Mouse (Mus musculus): Measurements from ENCODE around the gene Cd27.
"Not testable (repeated sequence)": the region's sequence is repeated elsewhere in the genome, so short reads cannot be mapped to it uniquely, and the experiment has no call there.

Cd27 gene

GRCm38 (mm10) chr6:125236782-125237181 lies at the start of gene Cd27:
Cd27 (minus strand) TSS chr6:125237010.
- DNase-seq (ENCODE audit: low spot score) = no peak

DNA sequence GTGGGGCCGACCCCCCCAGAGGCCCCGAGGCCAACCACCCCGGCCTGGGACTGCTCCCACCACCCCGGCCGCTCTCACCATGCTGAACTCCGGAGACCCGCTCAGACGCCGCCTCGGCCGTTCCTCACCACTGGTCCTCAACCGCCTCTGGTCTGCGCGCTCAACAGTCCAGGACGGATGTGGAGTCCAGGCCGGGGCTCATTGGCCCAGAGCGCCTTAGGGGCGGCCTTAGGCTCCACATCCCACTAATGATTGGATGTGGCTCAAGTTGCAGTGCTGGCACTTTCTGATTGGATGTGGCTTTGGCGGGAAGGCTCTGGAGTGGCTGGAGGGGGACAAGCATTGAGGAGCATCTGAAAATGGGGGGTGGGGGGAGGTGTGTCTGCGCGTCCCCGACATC lies 49.1 kb upstream of the Cd27 start, which contains the start of gene Tuba3a:
TSS of gene Tuba3a (minus strand) at position 153 of the 400 bp plus-strand sequence.
- no peak for DNase-seq (ENCODE audit: low spot score)

- no peak for DNase-seq (ENCODE audit: low spot score)
These were observed 47.9 kb upstream of the Cd27 start for GRCm38 (mm10) chr6:125284751-125285150.

DNA sequence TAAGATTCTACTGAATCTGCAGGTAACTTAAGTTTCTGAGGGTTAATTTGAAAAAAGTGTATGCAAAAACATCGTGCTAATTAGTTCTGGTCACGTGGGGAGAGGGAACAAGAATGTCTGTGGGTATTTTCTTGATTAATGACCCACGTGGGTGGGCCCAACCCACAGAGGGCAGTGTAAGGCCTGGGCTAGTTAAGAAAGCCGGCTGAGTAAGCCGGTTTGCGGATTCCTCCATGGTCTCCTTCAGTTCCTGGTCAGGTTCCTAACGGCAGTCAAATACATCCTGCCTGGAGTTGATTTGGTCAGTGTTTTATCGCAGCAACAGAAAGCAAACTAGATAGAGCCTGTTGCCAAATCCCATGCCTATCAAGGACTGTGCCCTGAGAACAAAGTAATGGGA lies 47.4 kb upstream of the Cd27 start:
- DNase-seq (ENCODE audit: low spot score) = no peak

DNA sequence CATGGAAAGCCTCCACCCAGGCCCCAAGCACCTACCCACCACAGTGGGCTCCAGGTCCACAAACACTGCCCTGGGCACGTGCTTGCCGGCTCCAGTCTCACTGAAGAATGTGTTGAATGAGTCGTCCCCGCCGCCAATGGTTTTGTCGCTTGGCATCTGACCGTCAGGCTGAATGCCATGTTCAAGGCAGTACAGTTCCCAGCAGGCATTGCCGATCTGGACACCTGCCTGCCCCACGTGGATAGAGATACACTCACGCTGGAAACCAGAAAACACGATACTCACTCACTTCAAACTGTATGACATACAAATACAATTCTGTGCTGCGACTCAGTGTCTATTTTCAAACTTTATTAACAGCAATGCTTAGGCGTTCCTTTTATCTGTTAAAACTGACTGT lies 45.9 kb upstream of the Cd27 start:
- not testable (repeated sequence) for DNase-seq (ENCODE audit: low spot score)

GRCm38 (mm10) chr6:125279729-125280128 lies 42.9 kb upstream of the Cd27 start:
- DNase-seq (ENCODE audit: low spot score) = no peak

DNA sequence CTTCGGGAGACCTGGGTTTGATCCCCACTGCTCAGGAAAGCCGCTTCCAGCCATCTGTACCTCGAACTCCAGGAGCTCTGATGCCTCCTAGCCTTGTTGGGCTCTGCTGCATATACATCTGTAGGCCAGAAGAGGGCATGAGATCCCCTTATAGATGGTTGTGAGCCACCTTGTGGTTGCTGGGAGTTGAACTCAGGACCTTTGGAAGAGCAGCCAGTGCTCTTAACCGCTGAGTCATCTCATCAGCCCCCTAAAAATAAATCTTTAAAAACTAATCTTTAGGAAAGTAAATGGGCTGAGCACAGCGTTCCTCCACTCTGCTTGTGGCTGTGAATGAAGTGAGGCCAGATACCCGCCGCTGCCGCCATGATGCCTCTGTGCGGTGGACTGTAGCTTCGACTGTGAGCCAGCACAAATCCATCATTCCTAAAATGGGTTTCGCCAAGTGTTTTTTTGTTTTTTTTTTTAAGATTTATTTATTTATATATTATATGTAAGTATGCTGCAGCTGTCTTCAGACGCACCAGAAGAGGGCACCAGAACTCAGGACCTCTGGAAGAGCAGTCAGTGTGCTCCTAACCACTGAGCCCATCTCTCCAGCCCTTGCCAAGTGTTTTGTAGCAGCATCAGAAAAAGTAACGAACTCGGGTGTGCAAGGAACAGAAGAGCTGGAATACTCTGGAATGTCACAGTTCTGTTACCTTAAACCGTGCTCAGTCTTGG lies 38.2 kb upstream of the Cd27 start:
- peak; percentile 32 for DNase-seq (ENCODE audit: low spot score)

- no peak for DNase-seq (ENCODE audit: low spot score)
These were observed 35.5 kb upstream of the Cd27 start for GRCm38 (mm10) chr6:125272228-125272785.

GRCm38 (mm10) chr6:125271455-125272227 lies 34.8 kb upstream of the Cd27 start:
- peak; percentile 86 for DNase-seq (ENCODE audit: low spot score)

DNA sequence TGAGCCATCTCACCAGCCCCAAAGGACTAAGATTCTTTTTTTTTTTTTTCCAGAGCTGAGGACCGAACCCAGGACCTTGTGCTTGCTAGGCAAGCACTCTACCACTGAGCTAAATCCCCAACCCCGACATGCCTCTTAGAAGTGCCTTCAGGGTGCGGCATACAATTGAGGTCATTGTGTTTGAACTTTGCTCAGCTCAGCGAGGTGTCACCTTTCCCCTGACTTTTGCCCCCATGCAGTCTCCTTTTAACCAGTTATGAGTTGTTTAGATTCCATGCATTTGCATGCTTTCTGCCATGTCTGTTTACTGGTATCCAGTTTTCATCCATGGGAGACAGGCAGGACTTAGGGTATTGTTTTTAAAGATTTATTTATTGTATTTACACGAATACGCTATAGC lies 32.0 kb upstream of the Cd27 start:
- DNase-seq (ENCODE audit: low spot score) = peak; percentile 60

DNA sequence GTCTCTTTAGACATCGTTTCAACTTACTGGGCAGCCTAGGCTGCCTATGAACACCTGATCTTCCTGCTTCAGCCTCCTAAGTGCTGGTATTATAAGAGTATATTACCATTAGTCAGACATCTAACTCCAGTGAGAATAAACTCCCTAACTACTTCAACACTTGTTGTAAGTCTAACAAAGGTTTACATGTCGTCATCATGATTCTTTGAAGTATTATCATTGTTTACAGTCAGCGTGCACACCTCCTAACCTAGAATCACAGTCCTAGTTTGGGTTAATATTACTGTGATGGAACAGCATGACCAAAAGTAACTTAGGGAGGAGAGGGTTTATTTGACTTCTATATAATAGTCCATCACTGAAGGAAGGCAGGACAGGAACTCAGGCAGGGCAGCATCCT lies 30.7 kb upstream of the Cd27 start:
- DNase-seq (ENCODE audit: low spot score) = no peak

DNA sequence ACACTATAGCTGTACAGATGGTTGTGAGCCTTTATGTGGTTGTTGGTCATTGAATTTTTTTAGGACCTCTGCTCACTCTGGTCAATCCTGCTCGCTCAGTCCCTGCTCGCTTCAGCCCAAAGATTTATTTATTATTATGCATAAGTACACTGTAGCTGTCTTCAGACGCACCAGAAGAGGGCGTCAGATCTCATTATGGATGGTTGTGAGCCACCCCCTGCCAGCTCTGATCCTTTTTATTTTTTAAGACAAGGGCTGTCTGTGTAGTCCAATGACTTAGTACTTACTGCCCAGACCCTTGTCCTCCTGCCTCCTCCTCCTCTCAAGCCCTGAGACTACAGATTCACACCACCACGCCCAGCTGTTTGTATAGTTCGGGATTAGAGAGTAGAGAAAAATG lies 29.8 kb upstream of the Cd27 start:
- DNase-seq (ENCODE audit: low spot score) = not testable (repeated sequence)

GRCm38 (mm10) chr6:125266091-125266490 lies 29.3 kb upstream of the Cd27 start:
- no peak for DNase-seq (ENCODE audit: low spot score)

GRCm38 (mm10) chr6:125265239-125265638 lies 28.4 kb upstream of the Cd27 start:
- DNase-seq (ENCODE audit: low spot score) = no peak

GRCm38 (mm10) chr6:125264219-125264618 lies 27.4 kb upstream of the Cd27 start:
- DNase-seq (ENCODE audit: low spot score) = no peak

DNA sequence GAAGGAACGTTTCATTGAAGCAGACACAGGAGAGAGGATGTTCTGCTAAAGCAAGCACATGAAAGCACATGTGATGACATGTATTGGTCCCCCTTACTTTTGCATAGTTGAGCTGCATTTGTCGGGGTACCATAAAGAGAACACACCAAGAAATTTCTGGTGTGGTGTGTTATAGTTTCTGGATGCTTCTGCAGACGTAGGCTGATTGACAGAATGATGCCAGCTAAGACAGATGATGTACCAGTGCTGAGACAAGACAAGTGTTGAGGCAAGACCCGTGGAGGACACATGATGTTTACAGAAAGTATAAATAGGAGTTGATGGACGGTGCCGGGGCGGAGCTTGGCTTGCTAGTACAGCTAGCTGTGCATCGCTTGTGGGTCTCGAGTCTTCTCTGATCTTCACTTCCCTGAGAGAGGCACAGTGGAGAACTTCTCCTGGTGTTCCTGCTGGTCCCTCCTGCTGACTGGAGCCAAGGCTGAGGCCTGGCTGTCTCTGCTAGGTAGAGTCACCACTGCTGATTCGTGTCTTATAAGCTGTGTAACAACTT lies 23.3 kb upstream of the Cd27 start:
- no peak for DNase-seq (ENCODE audit: low spot score)

- DNase-seq (ENCODE audit: low spot score) = peak; percentile 28
These were observed 19.6 kb upstream of the Cd27 start for GRCm38 (mm10) chr6:125256222-125256966.

- no peak for DNase-seq (ENCODE audit: low spot score)
These were observed 18.8 kb upstream of the Cd27 start for GRCm38 (mm10) chr6:125255516-125256044.

- DNase-seq (ENCODE audit: low spot score) = peak; percentile 46
These were observed 17.3 kb upstream of the Cd27 start for GRCm38 (mm10) chr6:125253863-125254715.

DNA sequence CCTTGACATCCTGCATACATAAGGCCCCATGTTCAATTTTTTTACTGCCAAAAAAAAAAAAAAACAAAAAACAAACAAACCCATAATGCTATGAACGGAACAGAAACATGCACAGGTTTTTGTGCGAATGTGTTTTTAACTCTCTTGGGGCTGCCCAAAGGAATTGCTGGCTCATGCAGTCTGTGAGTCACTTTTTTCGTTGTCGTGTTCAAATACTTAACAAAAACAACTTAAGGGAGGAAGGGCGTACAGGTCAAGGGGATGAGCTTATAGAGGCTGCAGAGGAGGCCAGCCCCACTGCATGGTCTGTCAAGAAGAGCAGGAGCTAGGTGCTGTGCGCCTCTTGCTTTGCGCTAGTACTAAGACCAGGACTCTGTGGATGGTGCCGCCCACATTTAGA lies 15.9 kb upstream of the Cd27 start:
- no peak for DNase-seq (ENCODE audit: low spot score)

DNA sequence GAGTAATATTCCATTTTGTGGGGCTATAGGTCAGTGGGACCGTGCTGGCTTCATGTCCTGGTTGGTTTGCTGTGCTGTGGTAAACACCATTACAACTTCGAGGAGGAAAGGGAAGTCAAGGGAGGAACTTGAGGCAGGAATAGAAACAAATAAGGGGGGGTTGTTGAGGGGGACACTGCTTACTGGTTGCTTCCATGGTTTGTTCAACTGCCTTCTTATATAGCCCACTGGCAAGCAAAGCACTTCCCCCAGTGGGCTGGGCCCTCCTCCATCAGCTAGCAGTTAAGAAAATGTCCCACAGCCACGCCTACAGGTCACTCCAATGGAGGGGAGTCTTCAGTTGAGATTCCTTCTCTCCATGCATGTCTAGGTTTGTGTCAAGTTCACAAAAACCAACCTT lies 15.5 kb upstream of the Cd27 start:
- DNase-seq (ENCODE audit: low spot score) = no peak

Measured in yolk sac, embryonic 10.5 days (tissue).